Mouse (Mus musculus) testis, adult 2 months (tissue): ENCODE results near the gene Agmat.

Experiments
- CTCF ChIP-seq: fragments of 200-500 bp; IDR thresholded peaks from 2 replicates; pipeline ENCODE4 v1.5.1; 2012; ENCODE audit warnings: low read depth, mild to moderate bottlenecking, inconsistent platforms, low read length, moderate library complexity; ENCODE audit not compliant: control insufficient read depth, insufficient read depth, insufficient replicate concordance
- POLR2A ChIP-seq: fragments of 200-500 bp; IDR thresholded peaks from 2 replicates; pipeline ENCODE4 v1.6.1; 2012; ENCODE audit warnings: low read depth, mild to moderate bottlenecking, inconsistent platforms, low read length, moderate library complexity; ENCODE audit not compliant: control insufficient read depth

DNA sequence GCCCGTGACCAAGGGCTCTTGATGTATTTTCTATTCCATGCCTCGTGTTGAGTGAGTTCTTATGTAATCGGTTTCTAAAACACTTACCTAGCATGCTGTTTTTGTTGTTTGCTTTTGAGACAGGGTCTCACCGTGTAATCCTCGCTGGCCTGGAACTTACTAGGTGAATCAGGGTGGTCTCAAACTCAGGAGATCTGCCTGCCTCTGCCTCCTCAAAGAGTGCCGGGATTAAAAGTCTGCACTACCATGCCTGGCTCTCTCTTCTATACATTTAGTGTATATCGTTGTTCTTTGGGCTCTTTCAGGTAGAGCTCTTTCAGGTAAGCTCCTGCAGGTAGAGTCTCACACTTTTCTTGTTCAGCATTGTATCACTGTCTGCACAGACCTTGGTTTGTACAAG lies 45.0 kb downstream of the Agmat start:
- TF ChIP-seq CTCF (no peak), POLR2A (no peak)
